Mouse (Mus musculus): ENCODE results near the gene Padi4. TPM values are rescaled to one million over a fixed set of nuclear protein-coding genes. Genes with fewer than 3 reads are reported as not detected.
A peak's percentile ranks its signal among the peaks of the same experiment; 100 is the strongest.

The Padi4 gene
- not detected in 2 replicates for total RNA-seq (2012; rRNA removed)
- total RNA-seq (2014; rRNA removed) = not detected in 2 replicates
- polyA plus RNA-seq (2012; ENCODE audit: insufficient read length, low read depth) = not detected in 2 replicates

DNA sequence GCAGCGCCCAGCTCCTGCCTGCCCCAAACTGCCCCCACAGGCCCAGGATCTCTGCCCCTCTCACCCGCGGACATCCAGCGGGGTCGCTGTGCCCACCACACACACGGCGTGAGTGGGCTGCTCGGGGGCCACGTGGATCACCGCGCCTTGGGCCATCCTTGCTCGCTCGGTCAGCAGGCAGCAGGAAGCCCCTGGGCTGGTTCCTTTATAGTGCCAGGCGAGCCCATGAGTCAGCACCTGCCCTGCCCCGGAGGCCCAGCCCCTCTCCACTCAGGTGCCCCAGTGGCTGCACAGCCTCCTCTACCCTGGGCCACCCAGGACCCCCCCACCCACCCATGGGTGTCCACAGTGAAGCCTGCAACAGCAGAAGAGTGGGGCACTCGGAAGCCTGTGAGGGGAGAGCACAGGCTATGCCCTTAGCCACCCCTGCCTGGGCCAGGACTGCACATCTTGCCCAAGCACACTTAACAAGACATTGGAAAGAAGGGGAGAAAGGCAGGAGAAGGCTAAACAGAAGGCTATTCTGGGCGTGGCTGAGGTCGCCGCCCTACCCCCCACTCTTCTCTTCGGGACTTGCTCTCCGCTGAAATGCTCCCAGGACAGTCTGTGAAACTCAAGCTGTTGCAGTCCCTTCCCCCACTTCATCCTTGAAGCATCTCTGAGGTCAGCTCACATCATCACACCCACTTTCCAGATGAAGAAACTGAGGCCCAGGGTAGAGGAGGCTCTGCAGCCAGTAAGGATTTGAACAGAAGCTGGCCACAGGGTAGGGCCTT, at the start of gene Padi4:
Gene Padi4 (minus strand): TSS at position 212 of the 776 bp plus-strand sequence.
- no peak within 1 kb of the TSS for H3K9ac ChIP-seq (ENCODE audit: insufficient read depth, low read depth)
- peaks cover 79% of the 10 kb centered on the region for H3K27me3 ChIP-seq (replicated peaks)
- peaks cover 0 to 7% of the 10 kb centered on the region in 2 experiments; a peak in 2 of 4 replicates for H3K4me1 ChIP-seq (ENCODE audit: control insufficient read depth in 1 of 2, insufficient read depth in 2 of 2)
- in situ Hi-C loops (cut with MboI; ENCODE audit: low pct_ligation_motif_present, low pct_unique_long_range_greater_than_20kb, low sequenced_read_pairs) = no loop called here
- no peaks in the 10 kb centered on the region for H3K36me3 ChIP-seq (replicated peaks in 1 of 2; ENCODE audit: control insufficient read depth in 1 of 2, insufficient read depth in 1 of 2, low read length in 1 of 2)
- no peak for TF ChIP-seq RCOR1 (conservative IDR thresholded peaks at IDR 0.05; ENCODE audit: low read depth, low read length)
- no peak for TF ChIP-seq SIN3A (IDR thresholded peaks at IDR 0.05; ENCODE audit: low read length)
- no peak for TF ChIP-seq MEF2A (IDR thresholded peaks at IDR 0.05; ENCODE audit: borderline replicate concordance, low read depth, low read length)
- no peak for TF ChIP-seq NRF1 (IDR thresholded peaks at IDR 0.05; ENCODE audit: low read depth, low read length)
- no peak for TF ChIP-seq RAD21 (IDR thresholded peaks at IDR 0.05; ENCODE audit: low read depth, low read length)
- no peak for TF ChIP-seq UBTF (IDR thresholded peaks at IDR 0.05; ENCODE audit: low read depth, low read length)
- no peak for TF ChIP-seq MYC (IDR thresholded peaks at IDR 0.05; ENCODE audit: low read depth, low read length)
- TF ChIP-seq E2F4 (IDR thresholded peaks at IDR 0.05; ENCODE audit: insufficient replicate concordance, low read depth, low read length) = no peak
- TF ChIP-seq TCF12 (IDR thresholded peaks at IDR 0.05; ENCODE audit: low read depth, low read length) = no peak
- no peak for TF ChIP-seq SMC3 (IDR thresholded peaks at IDR 0.05; ENCODE audit: low read depth, low read length)
- no peak for TF ChIP-seq USF1 (IDR thresholded peaks at IDR 0.05; ENCODE audit: low read depth, low read length)
- TF ChIP-seq KAT2A (IDR thresholded peaks at IDR 0.05; ENCODE audit: insufficient replicate concordance, low read length) = no peak
- no peak for TF ChIP-seq HCFC1 (IDR thresholded peaks at IDR 0.05; ENCODE audit: low read depth, low read length)
- DNase-seq (ENCODE audit: extremely low read depth) = no peak
- H3K9me3 ChIP-seq (replicated peaks; ENCODE audit: low read length) = no peaks in the 10 kb centered on the region
- no peak within 1 kb of the TSS for H3K27ac ChIP-seq (ENCODE audit: insufficient read depth, low read depth)
- no peak within 1 kb of the TSS for H3K4me3 ChIP-seq (replicated peaks in 1 of 3; ENCODE audit: low read depth in 2 of 3, low read length in 2 of 3, poor library complexity in 1 of 3)
- dilution Hi-C loops (cut with MboI; ENCODE audit: extremely low pct_ligation_motif_present, extremely low pct_unique_long_range_greater_than_20kb, low sequenced_read_pairs) = no loop called here
- H3K4me2 ChIP-seq (ENCODE audit: insufficient read depth, low read depth, poor library complexity, severe bottlenecking) = no peak within 1 kb of the TSS
- H3K79me2 ChIP-seq (replicated peaks; ENCODE audit: control insufficient read depth, extremely low read depth, insufficient read depth, poor library complexity, severe bottlenecking) = no peaks in the 10 kb centered on the region

DNA sequence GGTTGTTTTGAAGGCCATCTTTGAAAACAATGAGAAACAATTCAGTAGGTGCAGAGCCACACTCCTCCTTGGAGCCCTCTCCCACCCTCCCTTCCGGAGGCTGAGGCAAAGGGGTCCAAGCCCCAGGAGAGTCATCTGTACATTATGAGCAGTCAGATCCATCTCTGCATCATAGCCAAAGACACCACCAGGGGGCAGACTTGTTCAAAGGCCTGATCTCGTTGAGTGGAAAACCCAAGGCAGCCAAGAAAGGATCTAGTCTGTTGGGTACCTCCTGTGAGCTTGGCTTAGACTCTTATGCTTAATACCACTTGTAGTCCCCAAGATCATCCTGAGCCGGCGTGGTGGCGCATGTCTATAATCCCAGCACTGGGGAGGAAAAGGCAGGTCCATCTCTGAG, 48.0 kb upstream of the Padi4 start:
- H3K4me1 ChIP-seq (ENCODE audit: control insufficient read depth in 1 of 2, insufficient read depth in 2 of 2) = peaks cover 4 to 8% of the 10 kb centered on the region in 2 experiments
- in situ Hi-C loops (cut with MboI; ENCODE audit: low pct_ligation_motif_present, low pct_unique_long_range_greater_than_20kb, low sequenced_read_pairs) (loop anchor here (10.0 kb wide), 1 partner anchor 83 kb away; the partner anchor contains the start of gene Padi2), dilution Hi-C loops (cut with MboI; ENCODE audit: extremely low pct_ligation_motif_present, extremely low pct_unique_long_range_greater_than_20kb, low sequenced_read_pairs) (no loop called here)
- no peak overlapping the region for H3K4me2 ChIP-seq (ENCODE audit: insufficient read depth, low read depth, poor library complexity, severe bottlenecking)
- H3K4me3 ChIP-seq (replicated peaks in 1 of 3; ENCODE audit: low read depth in 2 of 3, low read length in 2 of 3, poor library complexity in 1 of 3) = no peak overlapping the region
- no peaks in the 10 kb centered on the region for H3K79me2 ChIP-seq (replicated peaks; ENCODE audit: control insufficient read depth, extremely low read depth, insufficient read depth, poor library complexity, severe bottlenecking)
- peaks cover 77% of the 10 kb centered on the region for H3K27me3 ChIP-seq (replicated peaks)
- H3K36me3 ChIP-seq (replicated peaks in 1 of 2; ENCODE audit: control insufficient read depth in 1 of 2, insufficient read depth in 1 of 2, low read length in 1 of 2) = no peaks in the 10 kb centered on the region
- TF ChIP-seq RAD21 (IDR thresholded peaks at IDR 0.05; ENCODE audit: low read depth, low read length) (peak; percentile 55), HCFC1 (IDR thresholded peaks at IDR 0.05; ENCODE audit: low read depth, low read length) (no peak), ETS1 (conservative IDR thresholded peaks at IDR 0.05; ENCODE audit: low read depth, low read length) (no peak), MAX (IDR thresholded peaks at IDR 0.05; ENCODE audit: low read length) (no peak), SMC3 (IDR thresholded peaks at IDR 0.05; ENCODE audit: low read depth, low read length) (peak; percentile 83), USF1 (IDR thresholded peaks at IDR 0.05; ENCODE audit: low read depth, low read length) (no peak), NRF1 (IDR thresholded peaks at IDR 0.05; ENCODE audit: low read depth, low read length) (no peak), SIN3A (IDR thresholded peaks at IDR 0.05; ENCODE audit: low read length) (no peak), CTCF (conservative IDR thresholded peaks at IDR 0.05 in 1 of 2, IDR thresholded peaks at IDR 0.05 in 1 of 2; ENCODE audit: low read depth in 2 of 2, low read length in 2 of 2) (peak; percentile 18 to 78; a peak in 2 of 4 replicates)
- H3K9me3 ChIP-seq (replicated peaks; ENCODE audit: low read length) = peaks cover 4% of the 10 kb centered on the region
- no peak overlapping the region for H3K9ac ChIP-seq (ENCODE audit: insufficient read depth, low read depth)
- DNase-seq (ENCODE audit: extremely low read depth) = peak; percentile 60
- no peak overlapping the region for H3K27ac ChIP-seq (ENCODE audit: insufficient read depth, low read depth)

Data from CH12.LX (cell line).